Mouse (Mus musculus): ENCODE measurements around the gene Sept9. TPM values are rescaled to one million over a fixed set of nuclear protein-coding genes. Genes with fewer than 3 reads are reported as not detected.

Sept9 gene
- 38.4 and 62.8 TPM in 2 replicates for polyA plus RNA-seq (2012; rRNA removed)

DNA sequence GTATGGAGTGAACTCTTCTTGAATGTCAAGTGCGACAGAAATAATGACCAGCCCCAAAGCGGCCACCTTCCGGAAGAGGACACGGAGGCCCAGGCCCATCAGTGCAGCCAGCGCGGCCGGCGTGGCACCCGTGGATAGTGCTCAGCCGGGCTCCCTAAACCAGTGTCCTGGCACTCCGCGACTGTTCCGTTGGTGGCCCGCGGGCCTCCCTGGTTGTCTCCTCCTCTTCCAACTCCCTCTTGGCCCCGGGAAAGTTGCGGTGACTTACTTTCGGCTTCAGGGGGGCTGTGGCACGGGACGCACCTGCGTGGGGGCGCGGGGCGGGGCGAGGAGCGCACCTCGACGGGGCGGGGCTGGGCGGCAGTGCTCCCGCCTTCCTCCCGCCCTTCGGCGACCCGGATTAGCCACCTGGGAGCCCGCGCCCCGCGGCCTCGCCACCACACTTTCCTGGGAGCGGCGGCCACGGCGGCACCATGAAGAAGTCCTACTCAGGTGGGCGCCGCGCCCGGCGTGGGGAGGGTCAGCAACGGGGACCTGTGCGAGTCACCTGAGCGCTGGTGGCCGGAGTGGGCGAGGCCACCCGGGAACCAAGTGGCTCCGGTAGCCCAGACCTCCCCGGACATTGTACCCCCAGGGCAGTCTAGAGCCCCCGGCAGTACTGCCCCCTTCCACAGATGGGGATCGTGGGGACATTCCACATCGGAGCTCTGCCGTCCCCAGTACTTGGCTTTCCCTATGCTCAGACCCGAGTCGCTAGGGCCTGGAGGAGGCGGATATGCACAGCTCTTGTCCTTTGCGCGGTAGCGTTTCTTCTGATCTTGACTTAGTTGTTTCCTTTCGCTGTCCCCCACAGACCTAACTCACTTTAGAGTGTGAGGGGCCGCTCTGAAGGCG is at the start of gene Sept9:
Gene Sept9 (plus strand): TSS at position 380 of the 894 bp plus-strand sequence.
- DNase-seq (ENCODE audit: low spot score) = peak; percentile 68

DNA sequence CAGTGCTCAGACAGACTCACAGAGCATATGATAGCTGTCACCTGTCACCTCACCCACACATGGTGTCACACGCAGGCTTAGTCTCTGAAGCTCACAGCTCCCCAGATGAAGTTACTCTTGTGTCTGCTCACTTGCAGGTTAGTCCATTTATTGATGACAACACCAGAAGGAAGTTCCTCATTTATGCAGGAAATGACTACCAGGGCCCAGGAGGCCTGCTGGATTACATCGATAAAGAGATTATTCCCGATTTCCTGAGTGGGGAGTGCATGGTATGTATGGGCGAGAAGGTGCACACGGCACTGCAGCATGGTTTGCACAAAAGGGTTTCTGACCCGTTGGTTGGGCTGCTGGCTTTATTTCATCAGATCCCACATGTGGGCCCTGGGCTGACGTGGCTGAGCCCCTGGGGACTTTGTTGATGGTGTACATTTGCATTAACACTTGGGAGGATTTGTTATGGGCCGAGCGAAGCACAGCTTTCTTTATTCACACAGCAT is 48.9 kb upstream of the Sept9 start:
- DNase-seq (ENCODE audit: low spot score) = no peak

DNA sequence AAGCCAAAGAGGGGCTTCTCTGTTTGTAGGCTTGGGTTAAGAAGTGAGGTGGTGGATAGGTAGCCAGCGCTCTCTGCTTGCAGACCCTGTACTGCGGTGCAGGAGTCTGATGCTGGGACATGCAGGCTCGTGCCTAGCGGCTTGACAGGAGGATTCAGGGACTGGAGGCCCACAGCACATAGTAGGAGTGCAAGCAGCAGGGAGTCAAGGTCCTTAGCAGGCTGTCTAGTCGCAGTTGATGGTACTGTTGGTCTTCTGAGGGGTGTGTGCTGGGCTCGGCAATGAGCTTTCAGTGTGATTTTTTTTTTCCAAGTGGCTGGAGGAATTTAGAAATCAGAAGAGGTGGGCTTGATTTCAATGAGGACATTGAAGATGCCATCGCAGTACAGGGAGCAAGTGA is 48.0 kb upstream of the Sept9 start:
- DNase-seq (ENCODE audit: low spot score) = no peak

DNA sequence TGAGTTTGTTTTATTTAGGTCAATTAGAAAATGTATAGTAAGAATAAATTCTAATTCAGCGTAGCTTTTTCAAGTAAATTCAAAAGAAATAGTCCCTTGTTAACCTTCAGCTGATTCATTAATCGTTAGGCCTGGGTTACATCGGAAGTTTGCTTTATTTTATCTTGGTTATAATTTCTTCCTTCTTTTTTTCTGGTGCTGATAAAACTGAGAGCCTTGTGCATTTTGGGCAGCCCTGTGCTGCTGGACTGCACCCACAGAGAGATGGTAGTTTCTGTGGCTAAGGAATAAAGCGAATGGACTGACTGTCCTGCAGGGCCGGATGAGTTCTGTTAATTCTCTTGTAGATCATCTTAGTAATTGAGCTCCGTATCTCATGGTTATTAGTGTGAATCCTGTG is 46.9 kb upstream of the Sept9 start:
- no peak for DNase-seq (ENCODE audit: low spot score)

DNA sequence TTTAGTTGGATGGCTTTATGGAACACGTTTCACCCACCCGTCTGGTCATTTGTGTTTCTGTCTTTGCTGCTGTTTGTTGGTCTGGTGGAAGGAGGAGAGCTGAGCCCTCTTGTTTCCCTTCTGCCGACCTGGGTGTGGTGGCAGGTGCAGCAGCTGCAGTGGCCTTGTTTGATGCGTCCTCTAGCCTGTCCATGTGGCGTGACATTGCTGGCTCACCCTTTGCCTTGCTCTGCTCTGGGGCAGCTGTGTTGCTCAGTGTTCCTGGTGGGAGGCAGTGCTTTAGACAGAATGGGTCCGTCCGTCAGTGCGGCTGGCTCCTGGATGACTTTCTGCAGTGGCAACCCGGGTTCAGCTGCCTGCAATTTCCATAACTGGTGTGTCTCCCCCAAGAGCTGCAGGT is 45.9 kb upstream of the Sept9 start:
- DNase-seq (ENCODE audit: low spot score) = no peak

DNA sequence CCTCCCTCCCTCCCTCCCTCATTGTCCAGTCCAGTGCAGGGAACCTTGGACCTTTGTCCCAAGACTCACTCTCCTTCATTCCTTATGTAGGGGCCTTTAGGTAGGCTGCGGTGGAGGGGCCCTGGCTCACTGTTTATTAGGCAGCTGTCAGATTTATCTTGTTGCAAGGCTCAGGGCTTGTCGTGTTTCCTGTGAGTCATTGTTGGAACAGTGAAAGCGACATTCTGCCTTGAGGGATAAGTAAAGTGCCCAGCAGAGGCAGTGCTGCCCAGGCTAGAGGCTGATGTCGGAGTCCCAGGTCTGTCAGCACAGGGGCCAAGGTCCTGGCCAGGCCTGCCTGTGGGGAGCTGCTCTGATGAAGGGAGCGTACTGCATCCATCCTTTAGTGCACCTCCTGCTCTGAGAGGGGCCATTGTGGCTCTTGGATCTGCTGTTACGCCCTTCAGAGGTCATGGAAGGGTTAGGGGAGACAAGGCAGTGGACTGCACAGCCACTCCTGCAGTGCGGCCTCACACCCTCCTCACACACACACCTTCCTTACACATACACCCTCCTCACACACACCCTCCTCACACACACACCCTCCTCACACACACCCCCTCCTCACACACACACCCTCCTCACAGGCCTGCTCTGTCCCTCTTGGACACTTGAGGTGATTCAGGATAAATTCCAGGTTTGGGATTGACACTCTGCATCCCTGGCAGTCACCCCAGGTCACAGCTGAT is 45.2 kb upstream of the Sept9 start:
- DNase-seq (ENCODE audit: low spot score) = no peak

DNA sequence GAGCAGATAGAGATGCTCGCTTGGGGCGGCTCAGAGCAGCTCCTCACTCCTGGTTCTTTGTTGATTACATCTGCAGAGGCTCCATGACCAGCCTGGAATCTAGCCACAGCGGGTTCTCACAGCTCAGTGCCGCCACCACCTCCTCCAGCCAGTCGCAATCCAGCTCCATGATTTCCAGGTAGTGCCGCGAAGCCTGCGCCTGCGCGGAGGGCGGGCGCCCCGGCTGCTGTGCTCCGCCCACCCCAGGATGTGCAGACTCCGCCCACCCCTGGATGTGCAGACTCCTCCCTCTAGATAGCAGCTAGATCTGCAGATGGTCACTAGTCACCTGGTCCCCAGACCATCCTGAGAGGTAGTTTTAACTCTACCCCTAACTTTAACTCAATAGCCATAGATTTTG is 42.7 kb upstream of the Sept9 start:
- no peak for DNase-seq (ENCODE audit: low spot score)

DNA sequence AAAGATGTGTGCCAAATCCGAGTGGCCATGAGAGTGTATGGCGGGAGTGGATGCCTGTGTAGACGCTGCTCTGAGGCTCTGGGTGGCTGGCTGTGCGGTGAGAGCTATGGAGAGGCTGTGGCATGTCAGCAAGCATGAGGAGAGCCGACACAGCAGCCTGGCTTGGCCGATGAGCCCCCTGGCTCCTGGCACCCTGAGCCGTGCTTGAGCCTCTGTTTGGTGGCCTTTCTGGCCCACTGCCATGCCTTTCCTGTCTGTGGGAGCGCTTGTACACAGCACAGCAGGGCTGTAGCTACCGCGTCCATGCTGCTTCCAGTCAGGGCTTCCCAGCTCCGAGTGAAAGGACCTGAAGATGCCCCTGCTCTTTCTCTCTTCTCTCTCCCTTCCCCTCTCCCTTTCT is 41.1 kb upstream of the Sept9 start:
- DNase-seq (ENCODE audit: low spot score) = no peak

DNA sequence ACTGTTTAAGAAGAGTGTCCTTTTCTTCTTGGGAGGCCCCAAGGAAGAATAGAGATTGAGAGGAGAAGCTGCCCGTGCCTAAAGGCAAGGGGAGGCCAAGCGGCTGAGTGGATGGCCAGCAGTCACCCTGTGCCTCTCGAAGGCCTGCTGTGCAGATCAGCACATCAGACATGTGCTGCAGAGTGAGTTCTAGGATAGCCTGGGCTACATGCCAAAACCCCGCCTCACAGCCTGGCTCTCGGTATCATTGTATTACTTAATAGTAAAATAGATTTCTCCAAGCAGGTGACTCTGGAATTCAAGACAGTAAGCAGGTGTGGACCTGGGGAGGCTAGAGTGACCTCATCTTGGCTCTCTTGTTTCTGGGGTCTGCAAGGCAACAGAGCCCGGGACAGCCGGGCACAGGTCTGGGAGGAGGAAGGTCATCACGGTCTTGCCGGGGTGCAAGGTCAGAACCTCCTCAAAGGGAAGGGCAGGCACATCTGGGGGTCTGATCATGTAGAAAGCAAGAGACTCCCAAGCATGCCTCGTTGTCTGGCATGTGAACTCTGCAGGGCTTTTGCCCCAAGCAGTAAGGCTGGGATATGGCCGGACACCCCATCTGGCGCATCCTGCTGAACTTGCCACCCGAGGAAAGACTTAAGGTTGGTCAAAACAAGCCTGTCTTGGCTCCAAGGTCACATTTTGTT is 40.1 kb upstream of the Sept9 start:
- no peak for DNase-seq (ENCODE audit: low spot score)

DNA sequence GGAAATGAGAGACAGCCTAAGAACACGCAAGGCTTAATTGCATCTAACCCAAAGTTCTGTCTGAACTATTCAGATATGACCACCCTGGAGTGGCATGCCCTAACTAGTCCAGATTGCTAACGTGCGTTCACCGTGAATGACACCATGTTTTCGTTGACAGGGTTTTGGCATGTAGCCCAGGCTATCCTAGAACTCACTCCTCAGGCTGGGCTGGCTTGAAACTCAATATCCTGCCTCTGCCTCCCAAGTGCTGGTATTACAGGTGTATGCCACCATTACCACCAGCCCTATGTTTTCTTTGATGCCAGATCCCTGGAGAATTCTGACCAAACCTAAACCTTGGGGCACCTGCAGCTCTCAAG is 39.5 kb upstream of the Sept9 start:
- no peak for DNase-seq (ENCODE audit: low spot score)

DNA sequence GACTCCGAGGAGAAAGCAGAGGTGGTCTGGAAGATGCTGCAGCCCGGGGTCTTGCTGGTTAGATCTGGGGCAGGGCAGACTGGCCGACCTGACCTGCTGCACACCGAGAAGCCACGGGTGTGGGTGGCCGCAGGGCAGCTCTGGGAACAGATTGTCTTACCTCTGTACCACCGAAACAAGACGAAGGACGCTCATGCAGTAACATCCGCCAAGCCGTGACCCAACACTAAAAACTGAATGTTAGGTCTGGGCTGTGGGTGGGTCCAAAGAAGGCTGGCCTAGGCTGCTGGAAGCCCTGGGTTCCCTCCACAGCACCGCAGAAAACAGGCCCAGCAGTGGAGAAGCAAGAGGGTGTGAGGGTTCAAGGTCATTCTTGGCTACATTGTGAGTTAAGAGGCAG is 38.7 kb upstream of the Sept9 start:
- DNase-seq (ENCODE audit: low spot score) = no peak

DNA sequence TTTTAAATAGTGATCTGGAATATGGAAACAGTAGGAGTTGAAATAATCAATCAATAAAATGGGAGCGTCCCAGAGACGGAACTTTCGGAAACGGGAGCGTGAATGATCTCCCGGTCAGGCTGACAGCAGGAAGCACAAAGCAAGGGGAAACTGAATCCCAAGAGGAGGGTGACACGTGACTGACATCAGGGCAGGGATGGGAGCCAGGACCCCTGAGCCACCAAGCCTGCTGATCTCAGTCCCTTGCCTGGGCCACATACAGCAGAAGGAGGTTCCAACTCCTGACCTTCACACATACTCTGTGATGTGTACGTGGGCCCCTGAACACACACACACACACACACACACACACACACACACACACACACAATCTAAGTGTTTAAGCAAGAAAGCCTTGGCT is 37.9 kb upstream of the Sept9 start:
- DNase-seq (ENCODE audit: low spot score) = no peak

DNA sequence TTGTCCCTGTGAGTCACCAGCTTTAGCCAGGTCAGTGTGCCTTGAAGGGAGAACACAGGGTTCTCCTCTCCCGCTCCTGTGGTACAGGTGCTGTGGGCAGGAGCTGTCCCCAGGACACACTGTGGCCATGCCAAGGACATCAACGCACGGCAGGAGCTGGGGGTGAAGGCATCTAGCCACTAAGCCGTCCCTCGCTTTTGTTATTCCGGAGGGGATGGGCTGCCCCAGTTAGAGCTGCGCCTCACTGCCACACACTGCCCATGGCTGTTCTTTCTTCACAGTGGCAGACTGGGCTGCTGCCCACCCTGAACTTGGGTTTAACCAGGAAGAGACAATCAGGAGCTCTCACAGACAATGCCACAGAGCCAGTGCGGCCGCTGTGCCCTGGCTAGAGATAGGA is 36.4 kb upstream of the Sept9 start:
- no peak for DNase-seq (ENCODE audit: low spot score)

DNA sequence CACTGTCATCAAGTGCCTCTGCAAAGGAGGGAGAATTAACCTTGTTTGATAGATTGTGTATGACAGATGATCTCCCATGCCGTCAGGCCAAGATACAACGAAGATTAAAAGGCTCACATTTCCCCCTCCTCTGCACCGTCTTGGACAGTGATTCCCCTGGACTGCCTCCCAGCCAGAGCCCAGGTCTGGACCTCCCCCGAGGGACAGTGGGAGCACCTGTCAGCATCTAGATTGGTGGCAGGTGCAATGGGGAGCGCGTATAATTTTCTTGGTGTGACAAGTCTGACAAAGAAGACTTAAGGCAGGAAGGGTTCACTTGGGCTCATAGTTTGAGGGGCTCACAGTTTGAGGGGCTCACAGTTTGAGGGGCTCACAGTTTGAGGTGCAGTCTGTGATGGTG is 35.7 kb upstream of the Sept9 start:
- DNase-seq (ENCODE audit: low spot score) = no peak

DNA sequence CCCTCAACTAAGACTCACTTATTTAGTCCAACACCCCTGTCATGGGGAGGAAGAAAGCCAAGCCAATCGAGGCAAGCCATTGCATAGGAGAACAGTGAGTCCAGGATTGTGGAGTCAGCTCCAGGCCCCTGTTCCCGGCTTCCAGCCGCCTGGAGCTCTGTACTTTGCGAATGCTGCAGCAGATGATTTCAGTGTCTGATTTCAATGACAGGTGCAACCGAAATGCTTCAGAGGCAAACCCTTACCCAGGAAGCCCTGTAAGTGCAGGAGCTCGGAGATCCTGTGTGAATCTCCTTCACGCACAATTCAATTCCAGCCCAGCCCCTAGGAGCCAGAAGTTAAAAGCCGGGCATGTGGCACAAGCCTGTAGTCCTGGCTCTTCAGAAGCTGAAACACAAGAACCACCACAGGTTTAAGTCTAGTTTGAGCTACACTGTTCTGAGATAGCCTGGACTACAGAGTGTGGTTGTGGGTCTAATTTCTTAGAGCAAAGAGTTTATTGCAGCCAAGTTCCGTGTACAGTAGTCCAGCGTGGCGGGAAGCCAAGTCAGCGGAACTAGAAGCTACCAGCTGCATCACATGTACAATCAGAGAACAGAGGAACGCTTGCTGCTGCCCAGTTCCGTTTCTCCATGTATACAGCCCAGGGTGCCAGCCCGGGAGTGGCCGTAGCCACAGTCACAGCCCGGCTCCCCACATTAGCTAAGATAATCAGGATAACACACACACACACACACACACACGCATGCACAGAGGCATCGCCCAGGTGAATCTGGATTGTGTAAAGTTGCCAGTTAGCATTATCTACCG is 31.0 kb upstream of the Sept9 start:
- DNase-seq (ENCODE audit: low spot score) = no peak

DNA sequence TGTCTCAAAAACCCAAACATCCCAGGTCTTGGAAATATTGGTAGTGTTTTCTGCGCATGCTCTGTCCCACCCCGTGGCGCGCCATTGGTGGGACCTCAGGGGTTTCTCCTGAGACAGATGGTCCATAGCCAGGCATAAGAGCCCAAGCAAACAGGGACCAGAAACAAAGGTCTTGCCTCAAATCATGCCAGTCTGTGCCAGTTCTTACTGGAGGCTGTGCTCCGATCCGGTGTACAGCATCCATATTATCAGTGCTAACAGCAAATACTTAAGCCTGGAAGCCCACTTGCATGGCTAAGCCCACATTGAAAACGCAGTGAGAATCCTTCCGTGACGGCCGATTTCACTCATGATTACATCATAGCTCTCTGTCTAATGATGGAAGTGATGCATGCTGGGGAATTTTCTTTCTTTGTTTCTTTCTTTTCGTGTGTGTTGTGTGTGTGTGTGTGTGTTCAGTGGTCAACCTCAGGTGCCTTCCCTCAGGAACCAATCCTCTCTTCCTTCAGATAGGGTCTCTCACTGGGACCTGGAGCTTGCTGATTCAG is 30.3 kb upstream of the Sept9 start:
- DNase-seq (ENCODE audit: low spot score) = no peak

DNA sequence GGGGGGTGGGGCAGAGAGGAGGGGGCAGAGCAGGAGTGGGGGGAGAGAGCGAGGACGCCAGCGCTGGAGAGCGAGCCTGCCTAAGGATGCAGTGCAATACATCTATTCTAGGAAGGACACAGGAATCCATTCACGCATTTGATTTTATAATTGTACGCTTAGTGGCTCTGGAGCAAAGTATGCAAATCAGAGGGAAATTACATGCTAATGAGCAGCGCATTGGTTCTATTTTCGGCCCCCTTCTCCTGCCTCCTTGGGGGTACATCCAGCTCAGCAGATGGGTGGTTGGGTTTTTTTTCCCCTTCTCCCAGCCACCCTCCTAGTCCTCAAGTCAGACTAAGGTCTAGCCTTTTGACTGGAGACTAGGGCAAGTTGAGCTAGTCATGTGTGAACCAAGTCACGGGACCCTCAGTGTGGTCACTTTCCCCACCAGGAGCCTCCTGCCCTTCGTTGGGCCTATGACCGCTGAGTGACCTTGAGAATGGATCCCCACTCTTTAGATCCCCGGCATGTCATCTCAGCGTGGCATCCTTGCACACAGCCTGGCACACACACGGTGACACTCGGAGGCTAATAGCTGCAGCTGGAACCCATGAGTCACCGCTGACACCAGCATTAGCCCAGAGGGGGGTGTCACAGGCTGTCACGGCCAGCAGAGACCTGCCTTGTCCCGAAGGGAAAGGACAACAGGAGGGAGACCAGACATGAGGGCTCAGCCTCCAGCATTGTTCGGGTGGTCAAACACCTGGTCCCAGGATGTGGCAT is 29.5 kb upstream of the Sept9 start:
- DNase-seq (ENCODE audit: low spot score) = no peak

DNA sequence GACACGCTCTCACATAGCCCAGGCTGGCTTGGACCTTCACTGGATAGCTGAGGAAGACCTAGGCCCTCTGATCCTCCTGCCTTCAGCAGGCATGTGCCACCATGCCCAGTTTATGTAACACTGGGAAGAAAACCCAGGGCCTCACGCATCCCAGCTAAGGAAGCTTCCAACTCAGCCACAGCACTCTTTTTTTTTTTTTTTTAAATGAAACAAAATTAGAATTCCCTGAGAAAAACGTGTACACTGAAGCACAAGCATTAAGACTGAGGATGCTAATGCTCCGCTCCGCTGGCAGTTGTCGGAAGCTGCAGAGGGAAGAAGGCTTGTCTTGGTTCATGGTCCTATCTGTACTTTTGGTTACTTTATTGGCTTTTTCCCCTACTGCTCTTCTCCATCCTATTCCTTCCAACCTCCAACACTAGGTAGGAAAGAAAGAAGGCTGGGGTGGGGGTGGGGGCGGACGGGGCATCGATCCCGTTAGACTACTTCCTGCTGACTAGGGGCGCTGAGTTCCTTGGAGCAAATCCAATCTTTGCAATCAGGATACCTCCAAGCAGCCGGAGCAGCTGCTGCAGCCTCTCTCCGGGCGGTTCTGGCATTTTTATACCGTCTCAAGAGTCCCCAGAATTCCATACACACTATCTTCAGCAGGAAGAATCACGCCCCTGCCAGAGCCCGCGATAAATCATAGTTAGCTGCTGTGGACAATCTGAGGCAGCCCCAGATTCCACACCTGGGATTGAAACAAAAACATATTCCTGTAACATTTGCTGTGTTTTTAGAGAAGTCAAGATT is 25.2 kb upstream of the Sept9 start:
- DNase-seq (ENCODE audit: low spot score) = no peak

DNA sequence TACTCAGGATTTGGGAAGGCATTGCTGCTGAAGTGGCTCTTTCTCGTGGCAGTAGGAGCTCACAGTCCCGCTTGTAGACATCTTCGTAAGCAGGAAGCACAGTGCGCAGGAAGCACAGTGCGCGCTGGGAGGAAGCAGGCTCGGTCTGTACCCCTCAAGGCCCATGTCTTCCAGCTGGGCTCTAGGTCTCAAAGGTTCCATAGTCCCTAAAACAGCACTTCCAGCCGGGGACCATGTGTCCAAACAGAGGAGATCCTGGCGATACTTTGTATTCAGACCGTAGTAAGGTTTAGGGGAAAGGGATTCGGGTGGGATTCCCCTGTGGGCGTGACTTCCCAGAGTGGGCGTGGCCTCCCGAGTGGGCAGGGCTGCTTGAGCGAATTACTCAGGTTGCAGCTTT is 24.5 kb upstream of the Sept9 start:
- DNase-seq (ENCODE audit: low spot score) = no peak

DNA sequence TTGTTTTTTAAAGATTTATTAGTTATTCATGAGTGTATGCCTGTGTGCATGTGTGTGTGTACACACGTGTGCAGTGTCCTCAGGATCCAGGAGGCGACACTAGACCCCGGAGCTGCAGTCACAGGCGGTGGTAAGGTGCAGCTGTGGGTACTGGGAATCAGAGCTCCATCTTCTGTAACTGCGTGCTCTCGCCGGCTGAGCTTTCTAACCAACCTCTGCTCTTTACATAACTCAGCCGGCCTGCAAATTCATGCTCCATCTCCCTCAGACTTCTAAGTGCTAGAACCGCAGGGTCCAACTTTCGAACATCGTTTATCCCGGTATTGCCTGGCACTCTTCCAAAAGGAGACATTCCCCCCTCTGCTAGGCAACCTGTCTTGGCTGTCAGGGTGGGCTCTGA is 24.0 kb upstream of the Sept9 start:
- DNase-seq (ENCODE audit: low spot score) = no peak
